Mouse (Mus musculus) liver, embryonic 13.5 days (tissue): ENCODE results near the gene Napepld. TPM values are rescaled to one million over a fixed set of nuclear protein-coding genes. Genes with fewer than 3 reads are reported as not detected.

Experiments
- ATAC-seq: fragments of 200-750 bp; cut with Nextera tagmentation; 2 replicates; pipeline ENCODE4 v1.8.0; 2017; ENCODE audit warnings: low read depth, mild to moderate bottlenecking, moderate number of reproducible peaks, moderate library complexity
- DNase-seq: peaks from one replicate; pipeline ENCODE4 v3.0.0; 2022
- H3K27ac ChIP-seq: fragments of 300-500 bp; sonication (generic); 2 replicates; pipeline ENCODE4 v1.5.1; 2015; ENCODE audit warnings: moderate library complexity, mild to moderate bottlenecking, inconsistent platforms
- H3K27me3 ChIP-seq: fragments of 300-500 bp; sonication (generic); 2 replicates; pipeline ENCODE4 v1.6.1; 2015; ENCODE audit warnings: mild to moderate bottlenecking, inconsistent platforms
- H3K36me3 ChIP-seq: fragments of 300-500 bp; sonication (generic); 2 replicates; pipeline ENCODE4 v1.6.1; 2015; ENCODE audit warnings: mild to moderate bottlenecking, inconsistent platforms
- H3K4me1 ChIP-seq: fragments of 300-500 bp; sonication (generic); replicated peaks from 2 replicates; pipeline ENCODE4 v1.6.1; 2015; ENCODE audit warnings: inconsistent platforms
- H3K4me2 ChIP-seq: fragments of 300-500 bp; sonication (generic); 2 replicates; pipeline ENCODE4 v1.6.1; 2015; ENCODE audit warnings: inconsistent platforms, mild to moderate bottlenecking, moderate library complexity
- H3K4me3 ChIP-seq: fragments of 300-500 bp; sonication (generic); replicated peaks from 2 replicates; pipeline ENCODE4 v1.5.1; 2015; ENCODE audit warnings: mild to moderate bottlenecking, inconsistent platforms
- H3K9ac ChIP-seq: fragments of 300-500 bp; sonication (generic); 2 replicates; pipeline ENCODE4 v1.6.1; 2015; ENCODE audit warnings: mild to moderate bottlenecking, inconsistent platforms
- H3K9me3 ChIP-seq: fragments of 300-500 bp; sonication (generic); replicated peaks from 2 replicates; pipeline ENCODE4 v1.6.1; 2016; ENCODE audit warnings: inconsistent platforms
- WGBS: fragments of 180-500 bp; shearing (Covaris S2); methylation state at CpG from one replicate; pipeline ENCODE4 v1.1.7; 2015; ENCODE audit not compliant: insufficient replicate concordance; 5-methylcytosine and 5-hydroxymethylcytosine counted together
- polyA plus RNA-seq: library from polyadenylated mRNA; unstranded; fragments of >200 nt; fragmentation: Nextera tagmentation; extraction: Ambion mirVana; gene quantifications from 2 replicates; pipeline ENCODE4 v1.2.1, GENCODE M21; 2015

Gene Napepld
- polyA plus RNA-seq = 1.2 and 1.9 TPM in 2 replicates

GRCm38 (mm10) chr5:21701351-21702008 is at the start of gene Napepld:
Gene Napepld, minus strand, starts transcription at chr5:21701396.
- Histone ChIP-seq H3K36me3 (no peaks in the 10 kb centered on the region), H3K4me3 (peak within 1 kb of the TSS; percentile 76), H3K9me3 (no peaks in the 10 kb centered on the region), H3K27ac (peak within 1 kb of the TSS; percentile 92), H3K27me3 (no peaks in the 10 kb centered on the region), H3K9ac (peak within 1 kb of the TSS; percentile 87), H3K4me2 (peak within 1 kb of the TSS; percentile 85), H3K4me1 (peaks cover 27% of the 10 kb centered on the region)
- ATAC-seq (peak; percentile 97), DNase-seq (peak; percentile 100)
- WGBS = under 1% methylated on average over 45 of the region's 59 CpGs

GRCm38 (mm10) chr5:21745966-21746365 is 44.8 kb upstream of the Napepld start:
- Histone ChIP-seq H3K27me3 (no peaks in the 10 kb centered on the region), H3K4me3 (no peak overlapping the region), H3K9me3 (no peaks in the 10 kb centered on the region), H3K4me1 (no peaks in the 10 kb centered on the region), H3K27ac (no peak overlapping the region), H3K4me2 (no peak overlapping the region), H3K9ac (no peak overlapping the region), H3K36me3 (peaks cover 92% of the 10 kb centered on the region)
- ATAC-seq (no peak), DNase-seq (no peak)
- WGBS = 84% methylated on average over 7 of the region's 8 CpGs

GRCm38 (mm10) chr5:21744651-21745050 is 43.5 kb upstream of the Napepld start:
- Histone ChIP-seq H3K9ac (no peak overlapping the region), H3K27ac (no peak overlapping the region), H3K36me3 (peaks cover 89% of the 10 kb centered on the region), H3K4me3 (no peak overlapping the region), H3K27me3 (no peaks in the 10 kb centered on the region), H3K9me3 (no peaks in the 10 kb centered on the region), H3K4me2 (no peak overlapping the region), H3K4me1 (no peaks in the 10 kb centered on the region)
- no peak for DNase-seq
- no peak for ATAC-seq

- whole genome bisulfite sequencing = 83% methylated on average over 10 of the region's 10 CpGs
- Histone ChIP-seq H3K9ac (no peak overlapping the region), H3K4me2 (no peak overlapping the region), H3K4me3 (no peak overlapping the region), H3K9me3 (no peaks in the 10 kb centered on the region), H3K4me1 (no peaks in the 10 kb centered on the region), H3K36me3 (peaks cover 88% of the 10 kb centered on the region), H3K27me3 (no peaks in the 10 kb centered on the region), H3K27ac (no peak overlapping the region)
- DNase-seq (no peak), ATAC-seq (no peak)
Measured at GRCm38 (mm10) chr5:21743606-21744005, 42.4 kb upstream of the Napepld start.

GRCm38 (mm10) chr5:21739881-21740280 is 38.7 kb upstream of the Napepld start:
- 78% methylated on average over 13 of the region's 13 CpGs for WGBS
- H3K4me2 ChIP-seq = no peak overlapping the region
- H3K4me1 ChIP-seq = peaks cover 17% of the 10 kb centered on the region
- DNase-seq (no peak), ATAC-seq (no peak)
- no peaks in the 10 kb centered on the region for H3K9me3 ChIP-seq
- no peak overlapping the region for H3K27ac ChIP-seq
- no peak overlapping the region for H3K9ac ChIP-seq
- H3K4me3 ChIP-seq = no peak overlapping the region
- peaks cover 55% of the 10 kb centered on the region for H3K36me3 ChIP-seq
- H3K27me3 ChIP-seq = no peaks in the 10 kb centered on the region

- no peaks in the 10 kb centered on the region for H3K27me3 ChIP-seq
- H3K27ac ChIP-seq = no peak overlapping the region
- H3K4me1 ChIP-seq = peaks cover 18% of the 10 kb centered on the region
- ATAC-seq (no peak), DNase-seq (no peak)
- H3K36me3 ChIP-seq = peaks cover 47% of the 10 kb centered on the region
- no peak overlapping the region for H3K4me2 ChIP-seq
- WGBS = 87% methylated on average over 11 of the region's 11 CpGs
- no peak overlapping the region for H3K9ac ChIP-seq
- no peaks in the 10 kb centered on the region for H3K9me3 ChIP-seq
- H3K4me3 ChIP-seq = no peak overlapping the region
Measured at GRCm38 (mm10) chr5:21739120-21739519, 37.9 kb upstream of the Napepld start.

GRCm38 (mm10) chr5:21737620-21738019 is 36.4 kb upstream of the Napepld start:
- ATAC-seq = peak; percentile 38; the same call in 1 of the 2 replicates
- H3K27me3 ChIP-seq = no peaks in the 10 kb centered on the region
- H3K4me3 ChIP-seq = peak overlapping the region; percentile 89
- H3K9me3 ChIP-seq = no peaks in the 10 kb centered on the region
- WGBS = 20% methylated on average over 10 of the region's 10 CpGs
- peak overlapping the region; percentile 88 for H3K4me2 ChIP-seq
- H3K27ac ChIP-seq = no peak overlapping the region
- no peak for DNase-seq
- H3K4me1 ChIP-seq = peaks cover 18% of the 10 kb centered on the region
- H3K36me3 ChIP-seq = peaks cover 33% of the 10 kb centered on the region
- H3K9ac ChIP-seq = peak overlapping the region; percentile 86

- ATAC-seq (peak; percentile 83), DNase-seq (peak; percentile 76)
- Histone ChIP-seq H3K4me3 (peak within 1 kb of the TSS; percentile 89), H3K4me1 (peaks cover 18% of the 10 kb centered on the region), H3K36me3 (peaks cover 28% of the 10 kb centered on the region), H3K27me3 (no peaks in the 10 kb centered on the region), H3K9ac (peak within 1 kb of the TSS; percentile 86), H3K27ac (peak within 1 kb of the TSS; percentile 72), H3K4me2 (peak within 1 kb of the TSS; percentile 88), H3K9me3 (no peaks in the 10 kb centered on the region)
- under 1% methylated on average over 42 of the region's 42 CpGs for WGBS
Measured at GRCm38 (mm10) chr5:21736956-21737585, 35.9 kb upstream of the Napepld start, which contains the start of gene Pmpcb. Gene Pmpcb, plus strand, starts transcription at chr5:21737141.

- Histone ChIP-seq H3K4me3 (no peak overlapping the region), H3K9ac (no peak overlapping the region), H3K4me2 (no peak overlapping the region; the same call in 1 of the 2 replicates), H3K27ac (no peak overlapping the region), H3K36me3 (peaks cover 18% of the 10 kb centered on the region), H3K4me1 (peaks cover 18% of the 10 kb centered on the region), H3K9me3 (no peaks in the 10 kb centered on the region), H3K27me3 (no peaks in the 10 kb centered on the region)
- DNase-seq = no peak
- ATAC-seq = no peak
- 67% methylated on average over 11 of the region's 11 CpGs for WGBS
Measured at GRCm38 (mm10) chr5:21736046-21736445, 34.9 kb upstream of the Napepld start.

GRCm38 (mm10) chr5:21735584-21735983 is 34.4 kb upstream of the Napepld start:
- ATAC-seq (peak; percentile 63), DNase-seq (peak; percentile 75)
- H3K4me1 ChIP-seq = peaks cover 18% of the 10 kb centered on the region
- H3K27ac ChIP-seq = no peak overlapping the region
- H3K27me3 ChIP-seq = no peaks in the 10 kb centered on the region
- peak overlapping the region; percentile 31; the same call in 1 of the 2 replicates for H3K9ac ChIP-seq
- no peaks in the 10 kb centered on the region for H3K9me3 ChIP-seq
- H3K4me3 ChIP-seq = peak overlapping the region; percentile 49
- H3K36me3 ChIP-seq = peaks cover 16% of the 10 kb centered on the region
- 16% methylated on average over 10 of the region's 10 CpGs for WGBS
- peak overlapping the region; percentile 49 for H3K4me2 ChIP-seq

GRCm38 (mm10) chr5:21735100-21735499 is 33.9 kb upstream of the Napepld start:
- DNase-seq = no peak

More at GRCm38 (mm10) chr5:21735100-21735499, 33.9 kb upstream of the Napepld start:
- Histone ChIP-seq H3K4me1 (peaks cover 18% of the 10 kb centered on the region), H3K9me3 (no peaks in the 10 kb centered on the region), H3K27me3 (no peaks in the 10 kb centered on the region), H3K4me2 (peak overlapping the region; percentile 49), H3K27ac (no peak overlapping the region), H3K4me3 (peak overlapping the region; percentile 49), H3K9ac (peak overlapping the region; percentile 31; the same call in 1 of the 2 replicates), H3K36me3 (peaks cover 13% of the 10 kb centered on the region)
- ATAC-seq = no peak
- 70% methylated on average over 20 of the region's 20 CpGs for WGBS
